Mouse (Mus musculus): ENCODE data around the gene Ntn3. TPM values are rescaled to one million over a fixed set of nuclear protein-coding genes. Genes with fewer than 3 reads are reported as not detected.

Gene Ntn3
- polyA plus RNA-seq (2021) = 0.08 TPM

GRCm38 (mm10) chr17:24209043-24209915 is at the start of gene Ntn3:
Gene Ntn3, minus strand, starts transcription at chr17:24209531.
- TF ChIP-seq CTCF (IDR thresholded peaks at IDR 0.05) = no peak
- DNase-seq (ENCODE audit: low read depth, low spot score) (no peak), ATAC-seq (no peak)
- in situ Hi-C loops (cut with MboI; ENCODE audit: low pct_unique_long_range_greater_than_20kb) = no loop called here
- ChIA-PET POLR2A (no interaction called here), CTCF (no interaction called here)
- H3K27me3 ChIP-seq = no peaks in the 10 kb centered on the region

GRCm38 (mm10) chr17:24258981-24259380 is 49.6 kb upstream of the Ntn3 start:
- POLR2A ChIA-PET = interaction anchor here (0.7 kb wide), 2 partner anchors 28 to 262 kb away, joined by 3 to 5 read pairs; no protein-coding TSS in a partner anchor
- TF ChIP-seq CTCF (IDR thresholded peaks at IDR 0.05) = no peak

GRCm38 (mm10) chr17:24252329-24252728 is 43.0 kb upstream of the Ntn3 start:
- DNase-seq (ENCODE audit: low read depth, low spot score) (no peak), ATAC-seq (no peak)
- POLR2A ChIA-PET = no interaction called here
- no peaks in the 10 kb centered on the region for H3K27me3 ChIP-seq
- no peak for TF ChIP-seq CTCF (IDR thresholded peaks at IDR 0.05)
- in situ Hi-C loops (cut with MboI; ENCODE audit: low pct_unique_long_range_greater_than_20kb) = no loop called here
- CTCF ChIA-PET = interaction anchor here (1.2 to 1.8 kb wide), 2 partner anchors 23 to 100 kb away, joined by 3 to 4 read pairs; partner anchors contain the start of gene Abca3

More at GRCm38 (mm10) chr17:24258981-24259380, 49.6 kb upstream of the Ntn3 start:
- no peaks in the 10 kb centered on the region for H3K27me3 ChIP-seq
- in situ Hi-C loops (cut with MboI; ENCODE audit: low pct_unique_long_range_greater_than_20kb) = no loop called here
- DNase-seq (ENCODE audit: low read depth, low spot score) (no peak), ATAC-seq (no peak)
- CTCF ChIA-PET = interaction anchor here (1.2 kb wide), 1 partner anchor 9 kb away, joined by 3 read pairs; no protein-coding TSS in a partner anchor

- in situ Hi-C loops (cut with MboI; ENCODE audit: low pct_unique_long_range_greater_than_20kb) = no loop called here
- peak; percentile 98 for ATAC-seq
- POLR2A ChIA-PET = interaction anchor here (0.6 kb wide), 1 partner anchor 40 kb away, joined by 3 read pairs; no protein-coding TSS in a partner anchor
- DNase-seq (ENCODE audit: low read depth, low spot score) = peak; percentile 88
- CTCF ChIA-PET = interaction anchor here (1.2 to 1.8 kb wide), 3 partner anchors 18 to 100 kb away, joined by 3 to 4 read pairs (median 3); partner anchors contain the start of gene Abca3
- no peaks in the 10 kb centered on the region for H3K27me3 ChIP-seq
- TF ChIP-seq CTCF (IDR thresholded peaks at IDR 0.05) = no peak
Measured at GRCm38 (mm10) chr17:24251320-24252069, 42.2 kb upstream of the Ntn3 start, which contains the start of gene Ccnf. Gene Ccnf, minus strand, starts transcription at chr17:24251484.

- ATAC-seq = peak; percentile 17
- in situ Hi-C loops (cut with MboI; ENCODE audit: low pct_unique_long_range_greater_than_20kb) = no loop called here
- POLR2A ChIA-PET = interaction anchor here (0.6 kb wide), 1 partner anchor 40 kb away, joined by 3 read pairs; no protein-coding TSS in a partner anchor
- TF ChIP-seq CTCF (IDR thresholded peaks at IDR 0.05) = no peak
- H3K27me3 ChIP-seq = no peaks in the 10 kb centered on the region
- no peak for DNase-seq (ENCODE audit: low read depth, low spot score)
- CTCF ChIA-PET = interaction anchor here (1.2 to 1.5 kb wide), 2 partner anchors 17 to 24 kb away, joined by 3 read pairs; no protein-coding TSS in a partner anchor
Measured at GRCm38 (mm10) chr17:24250988-24251319, 41.6 kb upstream of the Ntn3 start.

DNA sequence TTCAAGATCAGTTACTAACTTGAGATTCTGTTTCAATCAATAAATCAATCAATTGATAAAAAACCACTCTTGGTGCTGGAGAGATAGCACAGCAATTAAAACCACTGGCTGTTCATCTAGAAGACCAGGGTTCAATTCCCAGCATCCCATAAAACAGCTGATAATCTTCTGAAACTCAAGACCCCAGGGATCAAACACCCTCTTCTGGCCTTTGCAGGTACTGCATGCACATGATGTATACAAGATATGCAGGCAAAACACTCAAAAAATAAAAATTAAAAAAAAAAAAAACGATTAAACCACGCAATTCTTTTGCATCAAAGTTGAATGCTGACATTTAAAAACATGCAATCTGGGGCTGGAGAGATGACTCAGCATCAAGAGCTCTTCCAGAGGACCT is 39.3 kb upstream of the Ntn3 start:
- DNase-seq (ENCODE audit: low read depth, low spot score) = no peak
- TF ChIP-seq CTCF (IDR thresholded peaks at IDR 0.05) = no peak
- CTCF ChIA-PET = interaction anchor here (1.1 kb wide), 1 partner anchor 12 kb away, joined by 5 read pairs; no protein-coding TSS in a partner anchor
- no peak for ATAC-seq
- in situ Hi-C loops (cut with MboI; ENCODE audit: low pct_unique_long_range_greater_than_20kb) = no loop called here
- POLR2A ChIA-PET = no interaction called here
- H3K27me3 ChIP-seq = no peaks in the 10 kb centered on the region

GRCm38 (mm10) chr17:24244061-24244460 is 34.7 kb upstream of the Ntn3 start:
- ATAC-seq (no peak), DNase-seq (ENCODE audit: low read depth, low spot score) (no peak)
- no peak for TF ChIP-seq CTCF (IDR thresholded peaks at IDR 0.05)
- ChIA-PET POLR2A (no interaction called here), CTCF (interaction anchor here (0.9 to 1.3 kb wide), 2 partner anchors 10 to 100 kb away, joined by 3 to 5 read pairs; no protein-coding TSS in a partner anchor)
- H3K27me3 ChIP-seq = no peaks in the 10 kb centered on the region
- in situ Hi-C loops (cut with MboI; ENCODE audit: low pct_unique_long_range_greater_than_20kb) = no loop called here

GRCm38 (mm10) chr17:24243311-24243969 is 34.1 kb upstream of the Ntn3 start:
- ATAC-seq = no peak
- POLR2A ChIA-PET = no interaction called here
- H3K27me3 ChIP-seq = no peaks in the 10 kb centered on the region
- DNase-seq (ENCODE audit: low read depth, low spot score) = no peak
- CTCF ChIA-PET = interaction anchor here (0.9 to 1.4 kb wide), 3 partner anchors 10 to 99 kb away, joined by 3 to 5 read pairs (median 4); no protein-coding TSS in a partner anchor
- in situ Hi-C loops (cut with MboI; ENCODE audit: low pct_unique_long_range_greater_than_20kb) = no loop called here
- no peak for TF ChIP-seq CTCF (IDR thresholded peaks at IDR 0.05)

DNA sequence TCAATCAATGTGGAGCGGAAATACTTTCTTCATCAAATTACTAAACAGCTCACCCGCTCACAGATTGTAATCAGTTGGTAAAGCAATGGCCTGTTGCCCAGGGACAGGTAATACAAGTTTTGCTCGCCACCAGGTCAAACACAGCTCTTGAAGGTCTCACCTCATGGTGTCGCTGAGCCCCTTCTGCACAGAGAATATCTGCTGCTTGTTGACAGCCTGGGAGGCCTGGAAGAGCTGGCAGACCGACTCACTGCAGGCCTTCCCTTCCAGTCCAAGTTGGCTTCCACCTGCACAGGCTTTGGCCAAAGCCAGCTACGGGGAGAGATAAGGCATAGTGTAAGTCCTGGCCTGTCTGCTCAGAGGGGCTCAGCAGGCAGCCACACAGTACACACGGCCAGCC is 27.6 kb upstream of the Ntn3 start:
- no peak for ATAC-seq
- ChIA-PET CTCF (interaction anchor here (1.0 to 1.3 kb wide), 2 partner anchors 12 to 13 kb away, joined by 5 read pairs; no protein-coding TSS in a partner anchor), POLR2A (interaction anchor here (1.2 kb wide), 1 partner anchor 21 kb away, joined by 3 read pairs; no protein-coding TSS in a partner anchor)
- in situ Hi-C loops (cut with MboI; ENCODE audit: low pct_unique_long_range_greater_than_20kb) = no loop called here
- no peak for DNase-seq (ENCODE audit: low read depth, low spot score)
- TF ChIP-seq CTCF (IDR thresholded peaks at IDR 0.05) = no peak
- no peaks in the 10 kb centered on the region for H3K27me3 ChIP-seq

DNA sequence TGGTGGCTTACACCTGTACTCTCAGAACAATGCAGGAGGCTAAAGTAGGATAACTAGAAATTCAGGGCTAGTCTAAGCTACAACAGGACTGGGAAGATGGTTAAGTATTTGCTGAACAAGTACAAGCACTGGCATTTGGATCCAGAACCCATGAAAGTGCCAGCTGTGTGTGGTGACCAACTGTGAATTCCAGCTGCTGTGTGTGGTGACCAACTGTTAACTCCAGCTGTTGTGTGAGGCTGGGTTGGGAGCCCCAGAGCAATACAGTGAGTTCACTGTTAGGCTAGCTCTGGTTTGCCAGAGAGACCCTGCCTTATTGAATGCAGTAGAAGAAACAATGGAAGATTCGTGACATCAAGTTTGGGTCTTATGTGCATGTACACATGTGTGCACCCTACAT is 27.1 kb upstream of the Ntn3 start:
- ATAC-seq = no peak
- no peak for TF ChIP-seq CTCF (IDR thresholded peaks at IDR 0.05)
- H3K27me3 ChIP-seq = no peaks in the 10 kb centered on the region
- in situ Hi-C loops (cut with MboI; ENCODE audit: low pct_unique_long_range_greater_than_20kb) = no loop called here
- ChIA-PET CTCF (interaction anchor here (1.0 to 1.3 kb wide), 2 partner anchors 12 kb away, joined by 5 read pairs; no protein-coding TSS in a partner anchor), POLR2A (interaction anchor here (1.2 kb wide), 1 partner anchor 20 kb away, joined by 3 read pairs; no protein-coding TSS in a partner anchor)
- no peak for DNase-seq (ENCODE audit: low read depth, low spot score)

Measured in Patski (cell line).